Mouse (Mus musculus) CH12.LX (cell line): ENCODE data around the gene Pde8b. TPM values are rescaled to one million over a fixed set of nuclear protein-coding genes. Genes with fewer than 3 reads are reported as not detected.

ENCODE experiments used
- DNase-seq: peaks from one replicate; pipeline ENCODE4 v3.0.0-alpha.2; 2013; ENCODE audit errors: extremely low read depth
- H3K27ac ChIP-seq: 2 replicates; pipeline ENCODE4 v1.5.1; 2012; ENCODE audit warnings: low read depth, mild to moderate bottlenecking, control low read depth, moderate library complexity; ENCODE audit not compliant: insufficient read depth
- H3K27me3 ChIP-seq: replicated peaks from 2 replicates; pipeline ENCODE3; 2012; ENCODE audit warnings: inconsistent platforms
- H3K36me3 ChIP-seq, 2 experiments: replicated peaks in 1 of 2; 2 replicates each; pipeline versions ENCODE3 to v1.6.1; 2012; ENCODE audit warnings: inconsistent platforms in 1 of 2, low read length in 1 of 2, mild to moderate bottlenecking in 1 of 2, mixed read lengths in 1 of 2, moderate library complexity in 1 of 2; ENCODE audit not compliant: control insufficient read depth in 1 of 2, insufficient read depth in 1 of 2
- H3K4me1 ChIP-seq, 2 experiments: 2 replicates each; pipeline ENCODE4 v1.6.1; 2012; ENCODE audit warnings: inconsistent platforms in 1 of 2, moderate library complexity in 1 of 2; ENCODE audit not compliant: insufficient read depth in 2 of 2, control insufficient read depth in 1 of 2
- H3K4me2 ChIP-seq: 2 replicates; pipeline ENCODE4 v1.6.1; 2012; ENCODE audit warnings: low read depth, mild to moderate bottlenecking, control low read depth; ENCODE audit not compliant: poor library complexity, insufficient read depth, severe bottlenecking
- H3K4me3 ChIP-seq, 3 experiments: fragments of 150-350 bp in 1 of 3; sonication (generic) in 1 of 3; replicated peaks in 1 of 3; 2 replicates each; pipeline versions ENCODE3 to v1.5.1; 2011 to 2012; ENCODE audit warnings: low read depth in 2 of 3, low read length in 2 of 3, mild to moderate bottlenecking in 2 of 3, moderate library complexity in 2 of 3, control low read depth in 1 of 3, improper control_type of control experiment in 1 of 3, inconsistent platforms in 1 of 3, mixed read lengths in 1 of 3; ENCODE audit not compliant: poor library complexity in 1 of 3
- H3K79me2 ChIP-seq: replicated peaks from 2 replicates; pipeline ENCODE4 v1.6.1; 2012; ENCODE audit warnings: mild to moderate bottlenecking, moderate library complexity; ENCODE audit not compliant: control insufficient read depth, poor library complexity, insufficient read depth, severe bottlenecking; ENCODE audit errors: extremely low read depth
- H3K9ac ChIP-seq: 2 replicates; pipeline ENCODE4 v1.6.1; 2012; ENCODE audit warnings: low read depth, mild to moderate bottlenecking, control low read depth, moderate library complexity; ENCODE audit not compliant: insufficient read depth
- H3K9me3 ChIP-seq: replicated peaks from 2 replicates; pipeline ENCODE3; 2012; ENCODE audit warnings: low read length, inconsistent platforms, mixed read lengths
- CHD2 ChIP-seq: IDR thresholded peaks from 2 replicates; pipeline ENCODE4 v1.6.1; 2011; ENCODE audit warnings: low read length, improper control_type of control experiment
- CTCF ChIP-seq, 2 experiments: IDR thresholded peaks in 1 of 2; conservative IDR thresholded peaks in 1 of 2; 2 replicates each; pipeline ENCODE4 v1.5.1; 2011 to 2012; ENCODE audit warnings: low read depth in 2 of 2, low read length in 2 of 2, improper control_type of control experiment in 1 of 2, inconsistent platforms in 1 of 2, mild to moderate bottlenecking in 1 of 2, moderate library complexity in 1 of 2
- E2F4 ChIP-seq: IDR thresholded peaks from 2 replicates; pipeline ENCODE4 v1.6.1; 2011; ENCODE audit warnings: low read depth, low read length, improper control_type of control experiment; ENCODE audit not compliant: insufficient replicate concordance
- EP300 ChIP-seq: IDR thresholded peaks from 2 replicates; pipeline ENCODE4 v1.6.1; 2011; ENCODE audit warnings: low read length, improper control_type of control experiment
- GABPA ChIP-seq: IDR thresholded peaks from 2 replicates; pipeline ENCODE4 v1.6.1; 2012; ENCODE audit warnings: low read depth, low read length, improper control_type of control experiment, inconsistent platforms; ENCODE audit not compliant: insufficient replicate concordance
- HCFC1 ChIP-seq: IDR thresholded peaks from 2 replicates; pipeline ENCODE4 v1.6.1; 2012; ENCODE audit warnings: low read depth, mild to moderate bottlenecking, inconsistent platforms, low read length, improper control_type of control experiment
- IRF4 ChIP-seq: IDR thresholded peaks from 2 replicates; pipeline ENCODE4 v1.6.1; 2014; ENCODE audit warnings: low read depth, mild to moderate bottlenecking, inconsistent platforms, low read length, improper control_type of control experiment
- KAT2A ChIP-seq: IDR thresholded peaks from 2 replicates; pipeline ENCODE4 v1.6.1; 2012; ENCODE audit warnings: low read length, improper control_type of control experiment, inconsistent platforms; ENCODE audit not compliant: insufficient replicate concordance
- MAFK ChIP-seq: IDR thresholded peaks from 2 replicates; pipeline ENCODE4 v1.6.1; 2011; ENCODE audit warnings: low read length, improper control_type of control experiment; ENCODE audit not compliant: insufficient replicate concordance
- MEF2A ChIP-seq: IDR thresholded peaks from 2 replicates; pipeline ENCODE4 v1.6.1; 2014; ENCODE audit warnings: low read depth, mild to moderate bottlenecking, inconsistent platforms, low read length, improper control_type of control experiment, borderline replicate concordance
- MXI1 ChIP-seq: IDR thresholded peaks from 2 replicates; pipeline ENCODE4 v1.6.1; 2011; ENCODE audit warnings: mild to moderate bottlenecking, low read depth, low read length, improper control_type of control experiment
- MYC ChIP-seq: IDR thresholded peaks from 2 replicates; pipeline ENCODE4 v1.6.1; 2011; ENCODE audit warnings: low read depth, mild to moderate bottlenecking, improper control_type of control experiment, low read length
- NELFE ChIP-seq: IDR thresholded peaks from 2 replicates; pipeline ENCODE4 v1.6.1; 2011; ENCODE audit warnings: low read depth, low read length, improper control_type of control experiment
- NRF1 ChIP-seq: IDR thresholded peaks from 2 replicates; pipeline ENCODE4 v1.6.1; 2014; ENCODE audit warnings: low read depth, mild to moderate bottlenecking, inconsistent platforms, low read length, improper control_type of control experiment, moderate library complexity
- POLR2A ChIP-seq: IDR thresholded peaks from 2 replicates; pipeline ENCODE4 v1.6.1; 2011; ENCODE audit warnings: low read depth, mild to moderate bottlenecking, improper control_type of control experiment, low read length
- RAD21 ChIP-seq: IDR thresholded peaks from 2 replicates; pipeline ENCODE4 v1.6.1; 2011; ENCODE audit warnings: low read depth, mild to moderate bottlenecking, low read length, improper control_type of control experiment, moderate library complexity
- SIN3A ChIP-seq: IDR thresholded peaks from 2 replicates; pipeline ENCODE4 v1.6.1; 2012; ENCODE audit warnings: low read length, improper control_type of control experiment, inconsistent platforms
- SMC3 ChIP-seq: IDR thresholded peaks from 2 replicates; pipeline ENCODE4 v1.6.1; 2011; ENCODE audit warnings: low read depth, low read length, improper control_type of control experiment
- TBP ChIP-seq: conservative IDR thresholded peaks from 2 replicates; pipeline ENCODE4 v1.6.1; 2011; ENCODE audit warnings: low read depth, low read length, improper control_type of control experiment
- TCF12 ChIP-seq: IDR thresholded peaks from 2 replicates; pipeline ENCODE4 v1.6.1; 2014; ENCODE audit warnings: low read depth, mild to moderate bottlenecking, inconsistent platforms, low read length, improper control_type of control experiment
- ZKSCAN1 ChIP-seq: IDR thresholded peaks from 2 replicates; pipeline ENCODE4 v1.6.1; 2012; ENCODE audit warnings: low read depth, inconsistent platforms, low read length, improper control_type of control experiment, borderline replicate concordance
- ZNF384 ChIP-seq: IDR thresholded peaks from 2 replicates; pipeline ENCODE4 v1.6.1; 2012; ENCODE audit warnings: low read depth, low read length, improper control_type of control experiment, inconsistent platforms
- dilution Hi-C: fragments of 300-500 bp; cut with MboI; formaldehyde crosslinking; loops from 2 replicates; pipeline ENCODE4 v1.14.3; 2020; ENCODE audit warnings: low sequenced_read_pairs; ENCODE audit not compliant: extremely low pct_unique_long_range_greater_than_20kb, extremely low pct_ligation_motif_present
- in situ Hi-C: fragments of 300-500 bp; cut with MboI; formaldehyde crosslinking; loops from 3 replicates; pipeline ENCODE4 v1.14.3; 2019; ENCODE audit warnings: low sequenced_read_pairs, low pct_ligation_motif_present, low pct_unique_long_range_greater_than_20kb, mixed read lengths
- polyA plus RNA-seq: library from polyadenylated mRNA; unstranded; fragments of >175 nt; gene quantifications from 2 replicates; pipeline ENCODE4 v1.2.1, GENCODE M21; 2012; ENCODE audit warnings: low read depth; ENCODE audit not compliant: insufficient read length
- total RNA-seq, 2 experiments: library from RNA; depleted of rRNA; stranded (reverse); fragments of 300-350 nt in 1 of 2; fragments of >200 nt in 1 of 2; gene quantifications; 2 replicates each; pipeline ENCODE4 v1.2.3; 2012 to 2014

Pde8b gene
- total and polyA plus RNA-seq, 3 experiments: 0.25 to 2.0 (median 0.93) TPM

- DNase-seq: no peak
- TF ChIP-seq TBP: no peak
- no peak for TF ChIP-seq EP300
- TF ChIP-seq SMC3: no peak
- TF ChIP-seq RAD21: no peak
- no peak for TF ChIP-seq MYC
- TF ChIP-seq CTCF (conservative IDR thresholded peaks at IDR 0.05 in 1 of 2, IDR thresholded peaks at IDR 0.05 in 1 of 2; ENCODE audit: low read depth in 2 of 2, low read length in 2 of 2): no peak
- TF ChIP-seq MAFK: no peak
- no peak for TF ChIP-seq ZNF384
- TF ChIP-seq POLR2A: no peak
- TF ChIP-seq GABPA: no peak
- TF ChIP-seq IRF4: no peak
- TF ChIP-seq HCFC1: no peak
- TF ChIP-seq E2F4: no peak
- no peak for TF ChIP-seq CHD2
- TF ChIP-seq NELFE: no peak
- no peak for TF ChIP-seq SIN3A
- TF ChIP-seq MXI1: no peak
- TF ChIP-seq NRF1: no peak
- TF ChIP-seq ZKSCAN1: no peak
- H3K4me1 ChIP-seq: no peaks in the 10 kb centered on the region
- in situ Hi-C loops (no loop called here), dilution Hi-C loops (no loop called here)
- no peak overlapping the region for H3K9ac ChIP-seq
- no peak overlapping the region for H3K4me3 ChIP-seq
- H3K9me3 ChIP-seq: no peaks in the 10 kb centered on the region
- H3K79me2 ChIP-seq: no peaks in the 10 kb centered on the region
- H3K27ac ChIP-seq: no peak overlapping the region
- no peak overlapping the region for H3K4me2 ChIP-seq
- no peaks in the 10 kb centered on the region for H3K36me3 ChIP-seq
- H3K27me3 ChIP-seq: no peaks in the 10 kb centered on the region
Observed at GRCm38 (mm10) chr13:95172346-95172745, 77.8 kb downstream of the Pde8b start.

- Histone ChIP-seq H3K79me2 (no peaks in the 10 kb centered on the region), H3K9me3 (no peaks in the 10 kb centered on the region), H3K27me3 (no peaks in the 10 kb centered on the region), H3K4me1 (peaks cover 0 to 8% of the 10 kb centered on the region in 2 experiments; a peak in 1 of 4 replicates), H3K36me3 (no peaks in the 10 kb centered on the region), H3K4me2 (no peak overlapping the region), H3K27ac (no peak overlapping the region), H3K9ac (no peak overlapping the region), H3K4me3 (no peak overlapping the region)
- dilution Hi-C loops: no loop called here
- DNase-seq: no peak
- in situ Hi-C loops: no loop called here
- TF ChIP-seq KAT2A (no peak), MAFK (no peak), TCF12 (no peak), MEF2A (no peak), EP300 (no peak), MYC (no peak), GABPA (no peak)
Observed at GRCm38 (mm10) chr13:95160211-95160610, 89.9 kb downstream of the Pde8b start.
